Mouse (Mus musculus): ENCODE measurements around the gene Mthfd1l. TPM values are rescaled to one million over a fixed set of nuclear protein-coding genes. Genes with fewer than 3 reads are reported as not detected.
A peak's percentile ranks its signal among the peaks of the same experiment; 100 is the strongest.

Gene Mthfd1l
- polyA plus RNA-seq, 1 experiment: 0.77 TPM

DNA sequence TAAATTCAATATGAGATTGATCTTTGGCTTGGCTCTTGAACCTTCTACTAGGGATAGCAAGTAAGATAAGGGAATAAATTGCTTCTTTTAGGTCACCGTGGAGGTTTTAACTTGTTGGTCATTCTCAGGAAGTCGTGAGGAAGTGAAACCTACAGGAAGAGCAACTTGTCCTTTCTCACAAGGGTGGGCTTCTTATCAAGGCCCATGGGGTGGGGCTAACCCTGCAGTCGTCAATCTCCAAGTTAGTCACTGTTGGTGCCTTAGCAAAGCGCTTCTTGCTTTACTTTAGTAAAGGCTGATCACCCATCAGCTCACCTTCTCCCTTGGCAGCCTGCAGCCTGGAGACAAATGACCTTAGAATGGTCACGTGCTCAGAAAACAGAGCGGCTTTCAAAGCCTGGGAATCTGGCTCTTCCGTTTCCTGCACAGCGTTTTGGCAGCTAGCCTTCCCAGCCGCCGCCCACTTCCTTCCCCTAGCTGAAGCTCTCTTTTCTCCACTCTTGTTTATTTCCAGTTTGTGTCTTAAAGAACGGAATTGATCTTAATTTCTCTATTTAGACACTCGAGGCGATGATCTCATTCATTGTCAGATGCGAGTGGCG, 106.8 kb downstream of the Mthfd1l start:
- TF ChIP-seq POLR2A (IDR thresholded peaks at IDR 0.05; ENCODE audit: low read depth, low read length): no peak
- TF ChIP-seq CTCF (conservative IDR thresholded peaks at IDR 0.05; ENCODE audit: insufficient read depth, insufficient read length, low read depth, low read length): no peak
- WGBS: 57% methylated on average over 15 of the region's 15 CpGs
- 0 out of 2 replicates have a peak, but pooled peaks cover 2% of the 10 kb centered on the region for H3K4me1 ChIP-seq (ENCODE audit: control insufficient read depth, insufficient read depth, low read length)
- no peaks in the 10 kb centered on the region for H3K27me3 ChIP-seq (replicated peaks; ENCODE audit: control insufficient read depth, insufficient read depth, low read length)
- peak; percentile 90 for DNase-seq
- H3K27ac ChIP-seq (ENCODE audit: insufficient read depth, low read depth, low read length): peak overlapping the region; percentile 88
- no peaks in the 10 kb centered on the region for H3K36me3 ChIP-seq (ENCODE audit: control insufficient read depth, insufficient read depth, low read length)
- no peak overlapping the region for H3K4me3 ChIP-seq (ENCODE audit: insufficient read depth, low read depth, low read length)

DNA sequence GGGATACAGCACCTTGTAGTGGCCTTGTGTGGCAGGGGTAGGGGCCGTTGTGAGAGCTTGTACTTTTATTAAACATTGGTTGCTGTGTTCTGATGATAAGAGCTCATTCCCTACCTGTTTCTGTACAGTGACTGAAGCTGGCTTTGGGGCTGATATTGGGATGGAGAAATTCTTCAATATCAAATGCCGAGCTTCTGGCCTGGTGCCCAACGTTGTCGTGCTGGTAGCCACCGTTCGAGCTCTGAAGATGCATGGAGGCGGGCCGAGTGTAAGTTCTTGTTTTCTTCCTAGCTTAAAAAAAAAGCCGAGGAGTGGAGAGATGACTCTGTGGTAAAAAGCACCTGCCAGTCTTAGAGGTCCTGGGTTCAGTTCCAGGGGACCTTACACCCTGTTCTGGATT, 110.7 kb downstream of the Mthfd1l start:
- H3K4me3 ChIP-seq (ENCODE audit: insufficient read depth, low read depth, low read length): no peak overlapping the region
- no peak for DNase-seq
- 0 out of 2 replicates have a peak, but pooled peaks cover 5% of the 10 kb centered on the region for H3K4me1 ChIP-seq (ENCODE audit: control insufficient read depth, insufficient read depth, low read length)
- 90% methylated on average over 9 of the region's 9 CpGs for WGBS
- TF ChIP-seq CTCF (conservative IDR thresholded peaks at IDR 0.05; ENCODE audit: insufficient read depth, insufficient read length, low read depth, low read length) (no peak), POLR2A (IDR thresholded peaks at IDR 0.05; ENCODE audit: low read depth, low read length) (no peak)
- no peaks in the 10 kb centered on the region for H3K36me3 ChIP-seq (ENCODE audit: control insufficient read depth, insufficient read depth, low read length)
- H3K27me3 ChIP-seq (replicated peaks; ENCODE audit: control insufficient read depth, insufficient read depth, low read length): no peaks in the 10 kb centered on the region
- H3K27ac ChIP-seq (ENCODE audit: insufficient read depth, low read depth, low read length): no peak overlapping the region

DNA sequence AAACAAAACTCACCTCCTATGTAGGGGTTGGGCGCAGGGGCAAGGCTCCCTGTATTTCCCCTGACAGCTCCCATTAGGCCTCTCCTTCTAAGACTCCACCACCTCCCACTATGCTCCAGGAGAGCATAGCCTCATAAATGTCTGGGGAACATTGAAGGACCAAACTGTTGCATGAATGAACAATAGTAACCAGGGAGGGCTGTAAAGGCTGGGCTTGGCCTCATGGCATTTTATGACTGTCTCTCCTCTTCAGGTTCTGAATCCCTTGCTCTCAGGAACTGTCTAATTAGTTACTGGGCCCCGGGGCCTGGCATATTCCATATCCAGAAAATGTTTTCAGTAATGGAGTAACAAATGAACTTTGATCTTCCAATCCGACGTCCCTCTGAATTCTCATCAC, 112.0 kb downstream of the Mthfd1l start:
- no peaks in the 10 kb centered on the region for H3K36me3 ChIP-seq (ENCODE audit: control insufficient read depth, insufficient read depth, low read length)
- WGBS: 65% methylated on average over 4 of the region's 4 CpGs
- TF ChIP-seq POLR2A (IDR thresholded peaks at IDR 0.05; ENCODE audit: low read depth, low read length) (no peak), CTCF (conservative IDR thresholded peaks at IDR 0.05; ENCODE audit: insufficient read depth, insufficient read length, low read depth, low read length) (no peak)
- no peaks in the 10 kb centered on the region for H3K27me3 ChIP-seq (replicated peaks; ENCODE audit: control insufficient read depth, insufficient read depth, low read length)
- H3K4me1 ChIP-seq (ENCODE audit: control insufficient read depth, insufficient read depth, low read length): 0 out of 2 replicates have a peak, but pooled peaks cover 3% of the 10 kb centered on the region
- no peak overlapping the region for H3K4me3 ChIP-seq (ENCODE audit: insufficient read depth, low read depth, low read length)
- DNase-seq: no peak
- H3K27ac ChIP-seq (ENCODE audit: insufficient read depth, low read depth, low read length): no peak overlapping the region

DNA sequence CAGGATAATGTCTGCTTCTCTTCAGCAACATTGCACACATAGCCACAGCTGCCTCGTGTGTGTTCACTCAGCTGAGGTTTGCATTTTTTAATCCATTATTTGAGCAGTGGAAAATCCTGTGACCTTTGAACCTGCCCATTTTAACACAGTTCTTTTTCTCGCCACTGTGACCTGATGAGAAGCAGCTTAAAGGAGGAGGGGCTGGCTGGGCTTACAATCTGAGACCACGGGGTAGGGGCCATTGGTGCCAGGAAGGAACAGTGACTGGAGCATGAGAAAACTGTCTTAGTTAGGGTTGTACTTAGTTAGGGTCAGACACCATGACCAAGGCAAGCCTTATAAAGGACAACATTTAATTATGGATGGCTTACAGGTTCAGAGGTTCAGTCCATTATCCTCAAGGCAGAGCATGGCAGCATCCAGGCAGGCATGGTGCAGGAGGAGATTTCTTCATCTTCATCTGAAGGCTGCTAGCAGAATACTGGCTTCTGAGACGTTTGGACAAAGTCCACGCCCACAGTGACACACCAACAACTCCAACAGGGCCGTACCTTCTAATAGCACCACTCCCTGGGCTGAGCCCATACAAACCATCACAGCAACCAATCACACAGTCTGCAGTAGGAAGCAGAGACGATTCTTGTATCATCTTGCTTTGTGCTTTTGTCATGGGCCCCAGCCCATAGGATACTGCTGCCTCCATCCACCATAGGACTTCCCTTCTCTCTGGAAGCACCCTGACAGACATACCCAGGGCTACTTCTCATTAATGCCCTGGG, 112.6 kb downstream of the Mthfd1l start:
- no peak for DNase-seq
- TF ChIP-seq CTCF (conservative IDR thresholded peaks at IDR 0.05; ENCODE audit: insufficient read depth, insufficient read length, low read depth, low read length): no peak
- no peak for TF ChIP-seq POLR2A (IDR thresholded peaks at IDR 0.05; ENCODE audit: low read depth, low read length)
- Histone ChIP-seq H3K4me1 (ENCODE audit: control insufficient read depth, insufficient read depth, low read length) (0 out of 2 replicates have a peak, but pooled peaks cover 3% of the 10 kb centered on the region), H3K4me3 (ENCODE audit: insufficient read depth, low read depth, low read length) (no peak overlapping the region), H3K27me3 (replicated peaks; ENCODE audit: control insufficient read depth, insufficient read depth, low read length) (no peaks in the 10 kb centered on the region), H3K36me3 (ENCODE audit: control insufficient read depth, insufficient read depth, low read length) (no peaks in the 10 kb centered on the region), H3K27ac (ENCODE audit: insufficient read depth, low read depth, low read length) (no peak overlapping the region)
- WGBS: 52% methylated on average over 7 of the region's 7 CpGs

DNA sequence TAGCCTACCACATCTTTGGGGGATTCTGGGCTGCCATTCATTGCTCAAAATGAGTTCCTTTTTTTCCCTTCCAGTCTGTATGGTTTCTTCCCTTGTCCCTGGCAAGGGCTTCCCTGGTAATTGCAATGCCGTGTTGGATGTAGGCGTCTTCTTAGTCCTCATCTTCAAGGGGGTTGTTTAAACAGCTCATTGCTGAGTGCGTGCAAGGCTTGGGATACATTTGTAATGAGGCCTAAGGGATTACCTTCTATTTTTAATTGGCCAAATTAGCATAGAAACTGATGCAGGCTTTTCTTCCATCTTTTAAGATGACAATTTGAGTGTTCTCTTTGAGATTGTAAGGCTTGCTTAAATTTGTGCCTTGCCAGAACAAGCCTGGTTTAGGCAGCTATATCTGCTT, 114.6 kb downstream of the Mthfd1l start:
- no peaks in the 10 kb centered on the region for H3K27me3 ChIP-seq (replicated peaks; ENCODE audit: control insufficient read depth, insufficient read depth, low read length)
- 0 out of 2 replicates have a peak, but pooled peaks cover 3% of the 10 kb centered on the region for H3K4me1 ChIP-seq (ENCODE audit: control insufficient read depth, insufficient read depth, low read length)
- no peak overlapping the region for H3K4me3 ChIP-seq (ENCODE audit: insufficient read depth, low read depth, low read length)
- H3K27ac ChIP-seq (ENCODE audit: insufficient read depth, low read depth, low read length): no peak overlapping the region
- TF ChIP-seq CTCF (conservative IDR thresholded peaks at IDR 0.05; ENCODE audit: insufficient read depth, insufficient read length, low read depth, low read length) (no peak), POLR2A (IDR thresholded peaks at IDR 0.05; ENCODE audit: low read depth, low read length) (no peak)
- WGBS: 98% methylated on average over 3 of the region's 3 CpGs
- H3K36me3 ChIP-seq (ENCODE audit: control insufficient read depth, insufficient read depth, low read length): no peaks in the 10 kb centered on the region
- no peak for DNase-seq

DNA sequence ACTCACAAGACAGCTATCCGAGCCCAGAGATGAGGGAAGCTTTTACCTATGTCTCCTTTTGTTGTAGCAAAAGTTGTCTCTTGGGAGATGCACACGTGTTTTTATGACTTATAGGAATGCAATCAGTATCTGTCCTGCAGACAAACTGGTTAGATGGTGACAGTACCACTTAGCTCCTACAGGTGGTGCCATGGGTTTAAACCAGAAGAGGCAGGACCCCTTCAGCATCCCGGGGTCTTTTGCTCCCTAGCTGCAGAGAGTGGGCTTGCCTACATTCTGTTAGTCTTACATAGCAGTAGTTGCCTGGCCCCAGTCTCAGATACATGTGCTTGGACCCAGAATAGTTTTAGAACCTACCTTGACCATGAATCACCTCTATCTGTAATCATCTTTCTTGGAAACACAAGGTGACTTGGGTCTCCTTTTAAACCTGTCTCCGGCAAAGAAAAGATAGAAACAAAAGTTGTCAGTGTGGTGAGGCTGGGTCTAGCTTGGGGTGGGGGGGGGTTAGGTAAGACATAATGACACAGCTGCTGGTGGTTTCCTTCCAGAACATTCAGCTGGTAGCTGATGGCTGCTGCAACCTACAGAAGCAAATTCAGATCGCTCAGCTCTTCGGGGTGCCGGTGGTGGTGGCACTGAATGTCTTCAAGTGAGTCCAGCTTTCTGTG, 116.0 kb downstream of the Mthfd1l start:
- H3K4me1 ChIP-seq (ENCODE audit: control insufficient read depth, insufficient read depth, low read length): 0 out of 2 replicates have a peak, but pooled peaks cover 3% of the 10 kb centered on the region
- peak; percentile 46 for TF ChIP-seq CTCF (conservative IDR thresholded peaks at IDR 0.05; ENCODE audit: insufficient read depth, insufficient read length, low read depth, low read length)
- no peak for TF ChIP-seq POLR2A (IDR thresholded peaks at IDR 0.05; ENCODE audit: low read depth, low read length)
- H3K4me3 ChIP-seq (ENCODE audit: insufficient read depth, low read depth, low read length): no peak overlapping the region
- 70% methylated on average over 7 of the region's 7 CpGs for WGBS
- no peak overlapping the region for H3K27ac ChIP-seq (ENCODE audit: insufficient read depth, low read depth, low read length)
- no peaks in the 10 kb centered on the region for H3K36me3 ChIP-seq (ENCODE audit: control insufficient read depth, insufficient read depth, low read length)
- no peaks in the 10 kb centered on the region for H3K27me3 ChIP-seq (replicated peaks; ENCODE audit: control insufficient read depth, insufficient read depth, low read length)
- DNase-seq: peak; percentile 30

DNA sequence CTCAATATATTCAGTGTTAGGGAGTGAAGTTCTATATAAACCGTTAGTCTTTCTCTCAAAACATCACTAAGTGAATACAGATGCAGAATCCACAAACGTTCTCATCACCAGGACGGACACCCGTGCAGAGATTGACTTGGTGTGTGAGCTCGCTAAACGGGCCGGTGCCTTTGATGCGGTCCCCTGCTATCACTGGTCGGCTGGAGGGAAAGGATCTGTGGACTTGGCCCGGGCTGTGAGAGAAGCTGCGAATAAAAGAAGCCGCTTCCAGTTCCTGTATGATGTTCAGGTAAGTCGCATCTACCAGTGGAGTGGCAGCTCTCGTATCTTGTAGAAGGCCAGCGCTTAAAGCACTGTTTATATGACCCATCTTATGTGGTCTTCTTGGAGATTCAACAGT, 117.0 kb downstream of the Mthfd1l start:
- no peak for DNase-seq
- TF ChIP-seq CTCF (conservative IDR thresholded peaks at IDR 0.05; ENCODE audit: insufficient read depth, insufficient read length, low read depth, low read length) (no peak), POLR2A (IDR thresholded peaks at IDR 0.05; ENCODE audit: low read depth, low read length) (no peak)
- no peaks in the 10 kb centered on the region for H3K36me3 ChIP-seq (ENCODE audit: control insufficient read depth, insufficient read depth, low read length)
- no peak overlapping the region for H3K27ac ChIP-seq (ENCODE audit: insufficient read depth, low read depth, low read length)
- 94% methylated on average over 15 of the region's 15 CpGs for WGBS
- 0 out of 2 replicates have a peak, but pooled peaks cover 3% of the 10 kb centered on the region for H3K4me1 ChIP-seq (ENCODE audit: control insufficient read depth, insufficient read depth, low read length)
- H3K27me3 ChIP-seq (replicated peaks; ENCODE audit: control insufficient read depth, insufficient read depth, low read length): no peaks in the 10 kb centered on the region
- H3K4me3 ChIP-seq (ENCODE audit: insufficient read depth, low read depth, low read length): no peak overlapping the region

Data from kidney, adult 2 months (tissue).